Mouse (Mus musculus): ENCODE data around the gene Osbp2.

GRCm38 (mm10) chr11:3909236-3909635 is 45.5 kb upstream of the Osbp2 start:
- no peak for TF ChIP-seq CTCF (IDR thresholded peaks at IDR 0.05; ENCODE audit: low read depth, low read length)
- no peak for TF ChIP-seq GATA1 (IDR thresholded peaks at IDR 0.05; ENCODE audit: borderline replicate concordance, low read length)
- no peak for TF ChIP-seq TAL1 (conservative IDR thresholded peaks at IDR 0.05; ENCODE audit: low read depth, low read length)
